Mouse (Mus musculus) hindbrain, embryonic 16.5 days (tissue): ENCODE results near the gene Gm12830. TPM values are rescaled to one million over a fixed set of nuclear protein-coding genes. Genes with fewer than 3 reads are reported as not detected.

Experiments used
- ATAC-seq: fragments of 200-750 bp; cut with Nextera tagmentation; 2 replicates; pipeline ENCODE4 v1.8.0; 2017; ENCODE audit warnings: moderate TSS enrichment, moderate library complexity
- H3K27ac ChIP-seq: fragments of 300-500 bp; sonication (generic); 2 replicates; pipeline ENCODE4 v1.5.1; 2014; ENCODE audit warnings: low read depth, mild to moderate bottlenecking, control low read depth, low read length, moderate library complexity
- H3K27me3 ChIP-seq: fragments of 300-500 bp; sonication (generic); replicated peaks from 2 replicates; pipeline ENCODE4 v1.6.1; 2014; ENCODE audit warnings: low read length; ENCODE audit not compliant: control insufficient read depth, insufficient read depth
- H3K36me3 ChIP-seq: fragments of 300-500 bp; sonication (generic); 2 replicates; pipeline ENCODE4 v1.6.1; 2014; ENCODE audit warnings: mild to moderate bottlenecking, low read length, moderate library complexity, mixed read lengths; ENCODE audit not compliant: control insufficient read depth, insufficient read depth
- H3K4me1 ChIP-seq: fragments of 300-500 bp; sonication (generic); 2 replicates; pipeline ENCODE4 v1.6.1; 2014; ENCODE audit warnings: low read depth, low read length; ENCODE audit not compliant: control insufficient read depth, insufficient read depth
- H3K4me2 ChIP-seq: fragments of 300-500 bp; sonication (generic); 2 replicates; pipeline ENCODE4 v1.6.1; 2014; ENCODE audit warnings: mild to moderate bottlenecking, low read length, control low read depth, moderate library complexity
- H3K4me3 ChIP-seq: fragments of 300-500 bp; sonication (generic); 2 replicates; pipeline ENCODE4 v1.5.1; 2014; ENCODE audit warnings: mild to moderate bottlenecking, low read length, control low read depth, moderate library complexity
- H3K9ac ChIP-seq: fragments of 300-500 bp; sonication (generic); 2 replicates; pipeline ENCODE4 v1.6.1; 2014; ENCODE audit warnings: low read depth, mild to moderate bottlenecking, control low read depth, low read length, moderate library complexity
- H3K9me3 ChIP-seq: fragments of 300-500 bp; sonication (generic); 2 replicates; pipeline ENCODE4 v1.6.1; 2014; ENCODE audit warnings: mild to moderate bottlenecking, low read length, moderate library complexity; ENCODE audit not compliant: control insufficient read depth
- WGBS: fragments of 180-500 bp; shearing (Covaris S2); extraction: QIAGEN DNeasy Blood & Tissue Kit; methylation state at CpG from one replicate; pipeline ENCODE4 v1.1.7; 2014; 5-methylcytosine and 5-hydroxymethylcytosine counted together
- polyA plus RNA-seq: library from polyadenylated mRNA; unstranded; fragments of >200 nt; fragmentation: Nextera tagmentation; extraction: Ambion mirVana; gene quantifications from 2 replicates; pipeline ENCODE4 v1.2.1, GENCODE M21; 2015

Gene Gm12830
- polyA plus RNA-seq, 1 experiment from 2014 or later = not detected

GRCm38 (mm10) chr4:114841336-114841920, 19.9 kb downstream of the Gm12830 start:
- Histone ChIP-seq H3K9me3 (no peaks in the 10 kb centered on the region), H3K9ac (no peak overlapping the region), H3K27ac (no peak overlapping the region), H3K4me3 (no peak overlapping the region), H3K36me3 (no peaks in the 10 kb centered on the region), H3K27me3 (peaks cover 26% of the 10 kb centered on the region), H3K4me1 (peaks cover 10% of the 10 kb centered on the region; the same call in 1 of the 2 replicates), H3K4me2 (no peak overlapping the region)
- WGBS = 60% methylated on average over 9 of the region's 9 CpGs
- ATAC-seq = no peak

GRCm38 (mm10) chr4:114842376-114842960, 20.9 kb downstream of the Gm12830 start:
- H3K4me3 ChIP-seq = peak overlapping the region; percentile 9; the same call in 1 of the 2 replicates
- peak overlapping the region; percentile 35 for H3K4me2 ChIP-seq
- 7% methylated on average over 9 of the region's 11 CpGs for WGBS
- H3K4me1 ChIP-seq = peaks cover 10% of the 10 kb centered on the region; the same call in 1 of the 2 replicates
- peak; percentile 52 for ATAC-seq
- H3K36me3 ChIP-seq = no peaks in the 10 kb centered on the region
- H3K9ac ChIP-seq = no peak overlapping the region
- H3K27ac ChIP-seq = no peak overlapping the region
- no peaks in the 10 kb centered on the region for H3K9me3 ChIP-seq
- H3K27me3 ChIP-seq = peaks cover 26% of the 10 kb centered on the region

- under 1% methylated on average over 41 of the region's 51 CpGs for WGBS
- peaks cover 10% of the 10 kb centered on the region; the same call in 1 of the 2 replicates for H3K4me1 ChIP-seq
- ATAC-seq = peak; percentile 69
- H3K4me3 ChIP-seq = peak overlapping the region; percentile 51
- H3K9ac ChIP-seq = peak overlapping the region; percentile 72
- peaks cover 26% of the 10 kb centered on the region for H3K27me3 ChIP-seq
- no peaks in the 10 kb centered on the region for H3K9me3 ChIP-seq
- no peaks in the 10 kb centered on the region for H3K36me3 ChIP-seq
- no peak overlapping the region for H3K27ac ChIP-seq
- H3K4me2 ChIP-seq = peak overlapping the region; percentile 94
These were observed 21.7 kb downstream of the Gm12830 start for GRCm38 (mm10) chr4:114843097-114843721.

GRCm38 (mm10) chr4:114844600-114844999, 23.1 kb downstream of the Gm12830 start:
- ATAC-seq = no peak
- 45% methylated on average over 1 of the region's 1 CpGs for WGBS

GRCm38 (mm10) chr4:114845622-114846021, 24.1 kb downstream of the Gm12830 start:
- H3K4me3 ChIP-seq = no peak overlapping the region
- H3K36me3 ChIP-seq = no peaks in the 10 kb centered on the region
- no peak overlapping the region for H3K4me2 ChIP-seq
- H3K27me3 ChIP-seq = peaks cover 22% of the 10 kb centered on the region
- peaks cover 10% of the 10 kb centered on the region; the same call in 1 of the 2 replicates for H3K4me1 ChIP-seq
- H3K9ac ChIP-seq = no peak overlapping the region
- 51% methylated on average over 4 of the region's 4 CpGs for WGBS
- no peaks in the 10 kb centered on the region for H3K9me3 ChIP-seq
- no peak overlapping the region for H3K27ac ChIP-seq
- no peak for ATAC-seq

More at GRCm38 (mm10) chr4:114844600-114844999, 23.1 kb downstream of the Gm12830 start:
- H3K27ac ChIP-seq = no peak overlapping the region
- H3K9ac ChIP-seq = no peak overlapping the region
- H3K4me2 ChIP-seq = no peak overlapping the region
- peaks cover 22% of the 10 kb centered on the region for H3K27me3 ChIP-seq
- no peaks in the 10 kb centered on the region for H3K36me3 ChIP-seq
- no peaks in the 10 kb centered on the region for H3K9me3 ChIP-seq
- H3K4me1 ChIP-seq = peaks cover 10% of the 10 kb centered on the region; the same call in 1 of the 2 replicates
- no peak overlapping the region for H3K4me3 ChIP-seq

- no peak for ATAC-seq
- H3K36me3 ChIP-seq = no peaks in the 10 kb centered on the region
- H3K4me2 ChIP-seq = no peak overlapping the region
- H3K4me3 ChIP-seq = no peak overlapping the region
- H3K27me3 ChIP-seq = peaks cover 15% of the 10 kb centered on the region
- peaks cover 10% of the 10 kb centered on the region; the same call in 1 of the 2 replicates for H3K4me1 ChIP-seq
- no peaks in the 10 kb centered on the region for H3K9me3 ChIP-seq
- 64% methylated on average over 5 of the region's 6 CpGs for WGBS
- no peak overlapping the region for H3K27ac ChIP-seq
- no peak overlapping the region for H3K9ac ChIP-seq
These were observed 25.2 kb downstream of the Gm12830 start for GRCm38 (mm10) chr4:114846723-114847122.

GRCm38 (mm10) chr4:114853968-114854367, 32.4 kb downstream of the Gm12830 start:
- H3K9me3 ChIP-seq = no peaks in the 10 kb centered on the region
- no peak overlapping the region for H3K4me2 ChIP-seq
- no peak overlapping the region for H3K9ac ChIP-seq
- no peak overlapping the region for H3K27ac ChIP-seq
- WGBS = 68% methylated on average over 2 of the region's 2 CpGs
- no peaks in the 10 kb centered on the region for H3K36me3 ChIP-seq
- H3K4me3 ChIP-seq = no peak overlapping the region
- H3K4me1 ChIP-seq = no peaks in the 10 kb centered on the region
- ATAC-seq = no peak
- no peaks in the 10 kb centered on the region for H3K27me3 ChIP-seq

GRCm38 (mm10) chr4:114858426-114858825, 36.9 kb downstream of the Gm12830 start:
- no peak overlapping the region for H3K9ac ChIP-seq
- H3K4me3 ChIP-seq = no peak overlapping the region
- H3K4me2 ChIP-seq = no peak overlapping the region
- no peak for ATAC-seq
- no peaks in the 10 kb centered on the region for H3K36me3 ChIP-seq
- no peaks in the 10 kb centered on the region for H3K27me3 ChIP-seq
- no peaks in the 10 kb centered on the region for H3K9me3 ChIP-seq
- no peaks in the 10 kb centered on the region for H3K4me1 ChIP-seq
- WGBS = 56% methylated on average over 5 of the region's 5 CpGs
- H3K27ac ChIP-seq = no peak overlapping the region

GRCm38 (mm10) chr4:114863166-114863565, 41.6 kb downstream of the Gm12830 start:
- Histone ChIP-seq H3K36me3 (no peaks in the 10 kb centered on the region), H3K27me3 (no peaks in the 10 kb centered on the region), H3K9me3 (no peaks in the 10 kb centered on the region), H3K27ac (no peak overlapping the region), H3K4me1 (no peaks in the 10 kb centered on the region), H3K4me3 (no peak overlapping the region), H3K4me2 (no peak overlapping the region), H3K9ac (no peak overlapping the region)
- ATAC-seq = no peak
- WGBS = 80% methylated on average over 5 of the region's 5 CpGs
